Mouse (Mus musculus): ENCODE results near the gene Ints4. TPM values are rescaled to one million over a fixed set of nuclear protein-coding genes. Genes with fewer than 3 reads are reported as not detected.

The Ints4 gene
- polyA plus RNA-seq, 1 experiment from 2014 or later, result 48.5 TPM

DNA sequence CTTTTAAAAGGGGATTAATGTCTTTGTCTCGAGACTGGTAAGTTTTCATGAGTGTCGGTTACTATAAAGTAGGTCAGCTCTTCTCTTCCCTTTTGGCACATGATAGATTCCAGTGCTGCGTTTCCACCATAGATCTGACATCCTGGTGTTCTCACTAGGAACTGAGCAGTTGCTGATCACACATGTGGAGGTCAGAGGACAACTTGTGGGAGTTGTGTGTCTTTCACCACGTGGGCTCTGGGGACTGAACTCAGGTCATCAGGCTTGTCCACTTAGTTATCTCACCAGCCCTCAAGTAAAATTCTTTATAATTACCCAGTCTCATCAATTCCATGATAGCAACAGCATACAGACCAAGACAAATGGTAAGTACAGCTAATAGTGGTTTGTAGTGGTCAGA lies 88.6 kb downstream of the Ints4 start:
- Histone ChIP-seq H3K9me3 (no peaks in the 10 kb centered on the region), H3K27me3 (ENCODE audit: insufficient read depth, poor library complexity, severe bottlenecking) (no peaks in the 10 kb centered on the region), H3K4me1 (no peaks in the 10 kb centered on the region), H3K4me3 (no peak overlapping the region), H3K27ac (no peak overlapping the region), H3K36me3 (0 out of 2 replicates have a peak, but pooled peaks cover 11% of the 10 kb centered on the region)
- WGBS, result 73% methylated on average over 4 of the region's 4 CpGs
- no peak for DNase-seq (ENCODE audit: low spot score)

DNA sequence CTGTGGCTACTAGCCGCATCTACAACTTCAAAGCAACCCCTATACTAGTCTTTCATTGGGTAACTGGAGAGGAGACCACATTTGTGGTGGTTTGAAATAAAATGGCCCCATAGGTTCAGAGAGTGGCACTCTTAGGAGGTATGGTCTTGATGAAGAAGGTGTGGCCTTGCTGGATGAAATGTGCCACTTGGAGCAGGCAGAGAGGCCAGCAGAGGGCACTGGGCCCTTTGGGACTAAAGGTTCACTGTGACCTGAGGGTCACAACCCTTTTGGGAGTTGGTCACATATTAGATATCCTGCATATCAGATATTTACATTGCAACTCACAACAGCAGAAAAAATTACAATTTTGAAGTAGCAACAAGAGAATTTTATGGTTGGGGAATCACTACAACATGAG lies 89.6 kb downstream of the Ints4 start:
- Histone ChIP-seq H3K36me3 (0 out of 2 replicates have a peak, but pooled peaks cover 11% of the 10 kb centered on the region), H3K4me3 (no peak overlapping the region), H3K27me3 (ENCODE audit: insufficient read depth, poor library complexity, severe bottlenecking) (no peaks in the 10 kb centered on the region), H3K4me1 (no peaks in the 10 kb centered on the region), H3K27ac (no peak overlapping the region), H3K9me3 (no peaks in the 10 kb centered on the region)
- DNase-seq (ENCODE audit: low spot score), result no peak
- 95% methylated on average over 1 of the region's 1 CpGs for WGBS

DNA sequence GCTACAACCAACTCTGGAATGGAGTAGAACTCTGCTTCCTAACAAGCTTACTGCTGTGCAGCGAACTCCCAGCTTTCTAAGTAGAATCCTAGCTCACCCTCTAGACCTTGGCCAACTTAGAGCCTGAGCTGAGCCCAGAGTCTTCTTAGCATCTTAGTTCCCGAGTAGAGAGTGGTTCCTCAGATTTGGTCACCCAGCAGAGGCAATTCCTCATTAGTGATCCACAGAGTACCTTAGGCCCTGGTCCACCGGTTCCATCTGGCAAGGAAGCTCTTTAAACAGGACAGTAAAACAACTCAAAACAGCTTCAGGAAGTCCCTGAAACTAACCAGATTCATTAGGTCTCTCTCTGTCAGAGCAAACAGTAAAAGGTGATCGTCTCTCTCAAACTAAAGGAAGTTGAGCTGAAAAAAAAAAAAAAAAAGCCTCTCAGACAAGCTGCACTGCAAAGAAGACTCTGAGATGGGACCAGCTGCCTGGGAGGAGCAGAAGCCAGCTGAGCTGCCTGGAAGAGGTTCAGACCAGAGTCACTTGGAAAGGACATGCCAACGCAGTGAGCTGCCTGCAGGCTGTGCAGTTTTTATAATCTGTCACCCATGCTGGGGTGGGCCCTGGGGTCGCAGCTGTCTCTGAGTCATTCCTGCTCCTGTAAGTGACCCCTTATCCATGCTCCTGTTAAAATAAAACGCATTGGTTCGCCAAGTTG lies 97.8 kb downstream of the Ints4 start:
- DNase-seq (ENCODE audit: low spot score), result no peak
- Histone ChIP-seq H3K27ac (peak overlapping the region; percentile 100), H3K4me1 (peaks cover 10% of the 10 kb centered on the region; the same call in 1 of the 2 replicates), H3K36me3 (0 out of 2 replicates have a peak, but pooled peaks cover 4% of the 10 kb centered on the region), H3K4me3 (peak overlapping the region; percentile 99), H3K9me3 (no peaks in the 10 kb centered on the region), H3K27me3 (ENCODE audit: insufficient read depth, poor library complexity, severe bottlenecking) (no peaks in the 10 kb centered on the region)
- WGBS, result 28% methylated on average over 8 of the region's 8 CpGs

DNA sequence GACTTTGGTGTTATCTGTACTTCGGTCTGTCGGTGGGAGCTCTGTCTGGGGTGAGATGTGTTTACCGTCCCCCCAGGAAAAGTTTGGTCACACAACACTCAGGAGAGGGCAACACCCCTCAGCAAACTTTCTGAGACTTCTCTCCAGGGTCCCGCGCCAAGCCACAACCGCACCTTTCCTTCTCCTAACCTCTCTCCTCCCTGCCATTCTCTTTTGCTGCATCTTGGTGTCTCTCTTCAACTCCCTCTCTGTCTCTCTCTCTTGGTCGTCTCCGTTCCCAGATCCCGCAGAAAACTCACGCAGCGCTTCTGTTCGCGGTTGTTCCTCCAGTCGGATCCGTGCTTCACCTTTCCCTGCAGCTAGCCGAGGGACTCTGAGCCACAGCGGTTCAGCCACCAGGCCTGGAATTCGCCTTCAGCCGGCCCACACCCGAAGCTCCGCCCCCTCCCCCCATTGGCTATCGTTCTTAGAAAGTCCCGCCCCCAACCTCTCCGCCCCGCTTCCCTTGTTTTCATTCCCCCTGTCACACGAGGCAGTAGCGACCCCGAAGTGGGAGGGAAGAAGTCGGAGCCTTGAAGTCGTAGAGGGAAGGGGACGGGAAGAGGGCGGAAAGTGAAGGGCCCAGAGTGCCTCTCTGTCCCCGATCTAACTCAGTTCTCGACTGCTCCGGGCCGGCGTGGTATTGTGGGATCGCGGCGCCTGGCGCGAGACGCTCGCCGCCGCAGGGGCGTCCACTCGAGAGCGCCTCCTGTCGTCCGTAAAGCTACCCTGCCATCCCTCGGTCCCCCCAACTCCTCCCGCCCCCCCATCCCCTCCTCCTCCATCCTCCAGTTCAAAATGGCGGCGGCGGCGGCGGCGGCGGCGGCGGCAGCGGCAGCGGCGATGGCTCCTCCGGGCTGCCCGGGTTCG lies 98.6 kb downstream of the Ints4 start, which contains the start of the genes Aamdc and Rsf1:
Gene Aamdc, minus strand, starts transcription at position 431 of the 909 bp plus-strand sequence.
Gene Rsf1, plus strand, starts transcription at position 823 of the 909 bp plus-strand sequence.
- Histone ChIP-seq H3K9me3 (no peaks in the 10 kb centered on the region), H3K27me3 (ENCODE audit: insufficient read depth, poor library complexity, severe bottlenecking) (no peaks in the 10 kb centered on the region), H3K4me3 (peak within 1 kb of the TSS; percentile 99), H3K36me3 (0 out of 2 replicates have a peak, but pooled peaks cover 1% of the 10 kb centered on the region), H3K27ac (peak within 1 kb of the TSS; percentile 100), H3K4me1 (peaks cover 10% of the 10 kb centered on the region; the same call in 1 of the 2 replicates)
- peak; percentile 98 for DNase-seq (ENCODE audit: low spot score)
- WGBS, result under 1% methylated on average over 65 of the region's 68 CpGs

DNA sequence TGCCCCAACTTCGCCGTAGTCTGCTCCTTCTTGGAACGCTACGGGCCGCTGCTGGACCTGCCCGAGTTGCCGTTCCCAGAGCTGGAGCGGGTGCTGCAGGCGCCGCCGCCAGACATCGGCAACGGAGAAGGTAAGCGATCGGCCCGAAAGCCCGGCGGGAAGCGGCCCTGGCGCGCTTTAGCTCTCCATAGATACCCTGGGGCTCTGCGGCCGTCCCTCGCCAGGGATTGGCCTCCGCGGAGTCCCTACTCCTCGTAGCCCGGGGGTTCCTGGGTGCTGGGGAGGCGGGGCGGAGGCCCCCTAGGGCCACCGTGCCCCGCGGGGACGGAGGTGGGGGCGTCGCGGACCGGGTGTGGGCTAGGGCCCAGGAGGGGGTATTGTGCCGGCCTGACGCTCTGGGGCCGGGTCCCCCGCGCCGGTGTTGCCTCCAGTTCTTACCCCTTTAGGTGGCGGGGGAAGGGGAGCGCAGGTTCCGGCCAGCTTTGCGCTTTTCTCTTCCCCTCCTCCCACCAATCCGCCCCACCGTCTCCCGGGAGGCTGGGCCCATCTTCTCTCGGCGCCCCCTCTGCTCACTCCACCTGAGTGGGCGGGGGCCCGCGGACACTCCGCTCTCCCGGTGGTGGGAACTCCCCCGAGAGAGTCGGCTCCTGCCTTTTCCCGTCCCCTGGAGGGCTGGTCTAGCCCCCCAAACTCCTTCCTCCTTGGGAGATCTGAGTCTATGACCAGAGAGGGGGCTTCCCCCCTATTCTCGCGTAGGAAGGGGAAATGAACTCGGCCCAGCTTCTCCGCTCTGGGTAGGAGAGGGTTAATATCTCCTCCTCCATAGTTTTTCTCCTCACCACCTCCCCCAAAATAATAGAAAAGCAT lies 99.5 kb downstream of the Ints4 start:
- Histone ChIP-seq H3K36me3 (no peaks in the 10 kb centered on the region), H3K4me3 (peak overlapping the region; percentile 99), H3K27ac (peak overlapping the region; percentile 100), H3K27me3 (ENCODE audit: insufficient read depth, poor library complexity, severe bottlenecking) (no peaks in the 10 kb centered on the region), H3K4me1 (peaks cover 10% of the 10 kb centered on the region; the same call in 1 of the 2 replicates), H3K9me3 (no peaks in the 10 kb centered on the region)
- under 1% methylated on average over 58 of the region's 65 CpGs for WGBS
- DNase-seq (ENCODE audit: low spot score), result peak; percentile 81

DNA sequence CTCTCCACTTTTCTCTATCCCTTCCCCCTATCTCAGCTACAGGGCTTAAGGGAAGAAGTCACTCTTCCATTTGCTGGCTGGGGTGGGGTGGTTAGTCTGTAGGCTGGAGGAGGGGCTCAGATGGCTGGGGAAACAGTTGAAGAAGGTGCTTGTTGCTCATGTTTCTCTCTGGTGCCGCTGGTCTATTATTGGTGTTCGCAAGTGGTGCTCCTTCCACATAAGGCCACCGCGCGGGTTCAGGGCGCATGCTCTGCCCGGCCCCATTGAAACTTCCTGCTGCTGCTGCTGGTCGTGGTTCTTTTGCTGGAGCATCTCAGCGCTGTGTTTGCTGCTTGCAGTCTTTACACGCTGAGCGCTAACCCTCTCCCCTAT lies 100.1 kb downstream of the Ints4 start:
- Histone ChIP-seq H3K27ac (peak overlapping the region; percentile 100), H3K4me1 (peaks cover 10% of the 10 kb centered on the region; the same call in 1 of the 2 replicates), H3K4me3 (peak overlapping the region; percentile 99), H3K27me3 (ENCODE audit: insufficient read depth, poor library complexity, severe bottlenecking) (no peaks in the 10 kb centered on the region), H3K36me3 (no peaks in the 10 kb centered on the region), H3K9me3 (no peaks in the 10 kb centered on the region)
- DNase-seq (ENCODE audit: low spot score), result peak; percentile 95
- 0% methylated on average over 11 of the region's 11 CpGs for WGBS

DNA sequence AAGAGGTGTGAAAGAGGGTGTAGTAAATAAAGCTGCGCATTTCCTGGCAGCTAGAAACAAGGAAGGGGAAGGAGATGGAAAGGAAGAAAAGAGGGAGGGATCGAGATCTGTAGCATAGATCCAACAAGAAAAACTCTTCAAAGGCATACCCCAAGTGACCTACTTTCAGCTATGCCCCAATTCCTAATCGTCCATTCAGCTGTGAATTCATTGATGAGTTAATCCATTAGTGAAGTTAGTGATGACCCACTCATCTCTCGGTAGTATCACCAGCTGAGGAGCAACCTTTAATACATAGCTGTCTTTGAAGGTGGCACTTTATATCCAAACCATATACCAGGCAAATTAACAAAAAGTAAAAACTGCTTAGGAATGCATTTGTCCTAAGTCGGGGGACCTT lies 107.8 kb downstream of the Ints4 start:
- no peaks in the 10 kb centered on the region for H3K27me3 ChIP-seq (ENCODE audit: insufficient read depth, poor library complexity, severe bottlenecking)
- H3K4me1 ChIP-seq, result peaks cover 44% of the 10 kb centered on the region
- 79% methylated on average over 5 of the region's 5 CpGs for WGBS
- peaks cover 12% of the 10 kb centered on the region; the same call in 1 of the 2 replicates for H3K36me3 ChIP-seq
- DNase-seq (ENCODE audit: low spot score), result no peak
- no peaks in the 10 kb centered on the region for H3K9me3 ChIP-seq
- H3K4me3 ChIP-seq, result no peak overlapping the region
- H3K27ac ChIP-seq, result no peak overlapping the region

DNA sequence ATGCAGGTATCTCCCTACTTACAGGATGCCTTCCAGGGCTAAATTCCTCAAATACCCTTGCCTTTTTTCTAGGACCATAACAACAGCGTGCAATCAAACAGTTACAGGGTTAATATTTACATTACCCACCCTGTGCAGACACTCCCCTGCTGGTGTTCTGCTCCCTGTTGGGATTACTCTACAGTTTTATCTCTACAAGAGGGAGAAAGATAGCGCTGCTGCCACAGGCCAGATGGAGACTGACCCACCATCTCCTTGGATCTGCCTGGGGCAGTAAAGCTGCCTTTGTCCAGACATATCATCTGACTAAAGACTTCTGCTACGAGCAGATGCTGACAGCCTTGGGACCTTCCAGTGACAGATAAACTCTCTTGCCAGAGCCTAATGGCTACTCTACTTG lies 109.7 kb downstream of the Ints4 start:
- Histone ChIP-seq H3K9me3 (no peaks in the 10 kb centered on the region), H3K4me1 (peaks cover 44% of the 10 kb centered on the region), H3K27me3 (ENCODE audit: insufficient read depth, poor library complexity, severe bottlenecking) (no peaks in the 10 kb centered on the region), H3K27ac (no peak overlapping the region), H3K36me3 (peaks cover 12% of the 10 kb centered on the region; the same call in 1 of the 2 replicates), H3K4me3 (no peak overlapping the region)
- 9% methylated on average over 3 of the region's 3 CpGs for WGBS
- DNase-seq (ENCODE audit: low spot score), result peak; percentile 79

Other genes with a start within 250 kb of the Ints4 start
- gene Usp35, start 148.9 kb upstream of the Ints4 start, polyA plus RNA-seq (2016; fragmentation: Nextera tagmentation; extraction: Ambion mirVana), result 1.1 and 2.3 TPM in 2 replicates
- 4.1 and 4.6 TPM in 2 replicates for gene Kctd21, start 148.6 kb upstream of the Ints4 start, polyA plus RNA-seq (2016; fragmentation: Nextera tagmentation; extraction: Ambion mirVana)
- 47.3 and 53.4 TPM in 2 replicates for gene Alg8, start 109.3 kb upstream of the Ints4 start, polyA plus RNA-seq (2016; fragmentation: Nextera tagmentation; extraction: Ambion mirVana)
- 380 and 484 TPM in 2 replicates for gene Ndufc2, start 81.0 kb upstream of the Ints4 start, polyA plus RNA-seq (2016; fragmentation: Nextera tagmentation; extraction: Ambion mirVana)
- 0.43 and 0.51 TPM in 2 replicates for gene Thrsp, start 63.2 kb upstream of the Ints4 start, polyA plus RNA-seq (2016; fragmentation: Nextera tagmentation; extraction: Ambion mirVana)
- gene Kctd14, start 29.6 kb upstream of the Ints4 start, polyA plus RNA-seq (2016; fragmentation: Nextera tagmentation; extraction: Ambion mirVana), result 0.47 and 0.87 TPM in 2 replicates
- gene Aamdc, start 98.5 kb downstream of the Ints4 start, polyA plus RNA-seq (2016; fragmentation: Nextera tagmentation; extraction: Ambion mirVana), result 30.6 and 32.9 TPM in 2 replicates
- gene Rsf1, start 98.9 kb downstream of the Ints4 start, polyA plus RNA-seq (2016; fragmentation: Nextera tagmentation; extraction: Ambion mirVana), result 15.8 and 17.7 TPM in 2 replicates
- 151 and 209 TPM in 2 replicates for gene Clns1a, start 215.7 kb downstream of the Ints4 start, polyA plus RNA-seq (2016; fragmentation: Nextera tagmentation; extraction: Ambion mirVana)